Mouse (Mus musculus) left cerebral cortex, adult 8-10 months (tissue): Measurements from ENCODE around the gene Smarcal1. TPM values are rescaled to one million over a fixed set of nuclear protein-coding genes. Genes with fewer than 3 reads are reported as not detected.

ENCODE experiments used
- DNase-seq, 2 experiments: peaks; one replicate each; pipeline ENCODE4 v3.0.0; 2022; ENCODE audit warnings: low spot score in 2 of 2
- total RNA-seq, 4 experiments: library from RNA; stranded (reverse); gene quantifications; 2 replicates each; pipeline ENCODE4 v1.2.4; 2022

Gene Smarcal1
- total RNA-seq, 4 experiments from 2014 or later = 60.7 to 79.0 (median 68.4) TPM

DNA sequence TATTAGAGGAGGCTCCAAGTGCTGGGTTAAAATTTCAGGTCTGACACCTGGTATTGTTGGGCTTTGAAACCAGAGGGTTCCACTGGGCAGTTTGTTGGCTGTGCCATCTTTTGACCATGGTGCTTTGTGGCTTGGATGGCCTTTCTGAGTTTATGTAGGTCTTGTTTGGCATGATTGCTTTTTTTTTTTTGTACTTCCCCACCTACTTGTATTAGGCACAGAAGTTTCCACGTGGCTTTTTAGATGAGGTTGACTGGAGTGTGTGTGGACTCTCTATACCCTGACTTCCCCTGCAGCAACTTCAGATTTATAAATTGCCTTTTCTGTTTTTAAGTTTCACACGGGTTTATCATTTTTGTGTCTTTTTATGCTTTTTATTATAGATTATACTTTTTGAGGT lies 5.7 kb downstream of the Smarcal1 start:
- DNase-seq = no peak

DNA sequence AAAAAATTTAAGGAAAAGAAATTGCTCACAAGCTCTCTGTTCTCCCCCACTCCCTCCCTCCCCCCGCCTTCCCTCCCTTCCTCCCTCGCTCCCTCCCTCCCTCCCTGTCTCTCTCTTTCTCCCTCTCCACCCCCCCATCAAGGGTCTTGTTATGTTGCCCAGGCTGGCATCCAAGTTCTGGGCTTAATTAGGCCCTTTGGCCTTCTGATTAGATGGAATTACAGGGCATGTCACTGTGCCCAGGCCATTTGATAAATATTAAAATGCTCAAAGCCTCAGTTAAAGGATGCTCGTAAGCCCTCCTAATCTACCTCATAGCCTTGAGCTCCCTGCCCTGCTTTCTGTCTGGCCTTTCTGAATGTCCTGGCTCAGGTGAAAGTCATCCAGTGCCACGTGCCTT lies 7.6 kb downstream of the Smarcal1 start:
- DNase-seq = no peak

DNA sequence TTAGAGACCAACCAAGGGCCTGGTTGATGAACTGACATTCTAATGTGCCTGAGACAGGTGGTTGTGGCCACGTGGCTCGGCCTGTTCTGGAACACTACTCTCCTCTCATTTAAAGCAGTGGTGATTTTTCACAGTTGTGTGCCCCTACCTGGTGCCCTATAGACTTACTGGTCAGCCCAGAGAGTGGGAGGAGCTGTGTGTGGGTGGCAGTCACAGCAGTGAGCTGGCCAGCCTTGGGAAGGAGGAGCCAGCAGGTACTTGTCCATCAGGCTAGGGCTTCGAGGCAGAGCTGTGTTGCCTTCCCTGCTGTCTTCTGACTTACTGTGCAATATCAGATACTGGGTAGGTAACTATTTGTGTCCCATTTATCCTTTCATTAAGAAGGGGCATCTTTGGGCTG lies 9.3 kb downstream of the Smarcal1 start:
- DNase-seq = no peak

DNA sequence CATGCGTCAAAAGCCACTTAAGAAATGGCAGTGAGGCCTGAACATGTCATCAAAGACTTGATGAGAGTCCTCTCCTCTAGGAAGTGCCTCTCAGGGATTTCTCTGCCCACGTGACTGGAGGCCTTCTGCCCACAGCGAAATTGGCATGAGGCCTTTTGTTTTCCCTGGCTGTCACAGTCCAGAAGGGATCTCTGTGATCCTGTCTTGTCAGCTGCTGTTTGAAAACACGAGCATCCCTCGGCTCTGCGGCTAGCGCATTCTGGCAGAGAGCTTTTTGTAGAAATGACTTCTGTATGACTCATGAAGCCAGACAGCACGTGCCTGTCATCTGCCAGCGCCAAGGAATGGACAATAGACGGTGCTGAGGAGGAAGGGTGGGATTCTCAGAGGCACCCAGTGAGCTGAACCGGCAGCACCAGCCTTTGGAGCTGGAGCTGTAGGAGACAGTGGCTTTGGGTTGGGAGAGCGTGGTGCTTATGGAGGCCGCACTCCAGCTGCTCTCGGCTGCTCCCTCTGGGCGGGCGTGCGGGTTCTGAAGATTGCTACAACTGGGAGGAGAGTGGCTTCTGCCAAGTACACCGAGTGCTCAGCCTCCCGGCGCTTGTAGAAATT lies 10.4 kb downstream of the Smarcal1 start:
- DNase-seq = peak; percentile 54 to 86

DNA sequence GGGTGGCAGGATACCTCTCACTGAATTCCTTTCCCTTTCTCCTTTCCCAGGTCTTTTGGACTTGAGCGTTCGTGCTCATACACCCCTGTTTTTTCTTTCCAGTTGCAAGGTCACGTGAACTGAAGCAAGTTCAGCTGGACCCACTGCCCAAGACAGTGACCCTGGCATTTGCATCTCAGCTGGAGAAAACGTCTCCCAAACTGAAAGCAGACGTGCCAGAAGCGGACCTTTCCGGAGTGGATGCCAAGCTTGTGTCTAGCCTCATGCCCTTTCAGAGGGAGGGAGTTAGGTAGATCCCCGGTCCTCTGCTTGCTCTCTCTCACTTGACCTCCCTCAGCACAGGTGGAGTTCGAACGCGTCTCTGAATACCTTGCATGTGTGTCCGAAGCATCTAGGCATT lies 12.6 kb downstream of the Smarcal1 start:
- DNase-seq = no peak

DNA sequence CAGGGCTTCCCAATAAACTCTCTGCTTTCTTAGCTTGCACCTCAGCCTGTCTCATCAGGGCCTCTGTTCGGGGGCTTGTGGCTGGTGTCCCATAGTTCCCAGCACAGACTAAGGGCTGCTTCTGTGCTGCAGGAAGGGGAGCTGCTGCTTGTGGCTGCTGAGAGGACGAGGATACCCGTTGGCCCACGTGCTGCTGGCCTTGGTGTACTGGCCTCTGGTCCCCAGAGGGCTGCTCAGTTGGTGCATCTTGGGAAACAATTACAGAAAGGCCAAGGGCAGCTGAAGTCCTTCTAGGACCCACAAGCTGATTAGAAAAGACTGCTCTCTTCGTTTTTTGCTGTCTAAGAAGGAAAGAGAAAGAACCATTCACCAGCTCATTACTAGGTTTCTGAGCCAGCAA lies 13.2 kb downstream of the Smarcal1 start:
- no peak for DNase-seq

DNA sequence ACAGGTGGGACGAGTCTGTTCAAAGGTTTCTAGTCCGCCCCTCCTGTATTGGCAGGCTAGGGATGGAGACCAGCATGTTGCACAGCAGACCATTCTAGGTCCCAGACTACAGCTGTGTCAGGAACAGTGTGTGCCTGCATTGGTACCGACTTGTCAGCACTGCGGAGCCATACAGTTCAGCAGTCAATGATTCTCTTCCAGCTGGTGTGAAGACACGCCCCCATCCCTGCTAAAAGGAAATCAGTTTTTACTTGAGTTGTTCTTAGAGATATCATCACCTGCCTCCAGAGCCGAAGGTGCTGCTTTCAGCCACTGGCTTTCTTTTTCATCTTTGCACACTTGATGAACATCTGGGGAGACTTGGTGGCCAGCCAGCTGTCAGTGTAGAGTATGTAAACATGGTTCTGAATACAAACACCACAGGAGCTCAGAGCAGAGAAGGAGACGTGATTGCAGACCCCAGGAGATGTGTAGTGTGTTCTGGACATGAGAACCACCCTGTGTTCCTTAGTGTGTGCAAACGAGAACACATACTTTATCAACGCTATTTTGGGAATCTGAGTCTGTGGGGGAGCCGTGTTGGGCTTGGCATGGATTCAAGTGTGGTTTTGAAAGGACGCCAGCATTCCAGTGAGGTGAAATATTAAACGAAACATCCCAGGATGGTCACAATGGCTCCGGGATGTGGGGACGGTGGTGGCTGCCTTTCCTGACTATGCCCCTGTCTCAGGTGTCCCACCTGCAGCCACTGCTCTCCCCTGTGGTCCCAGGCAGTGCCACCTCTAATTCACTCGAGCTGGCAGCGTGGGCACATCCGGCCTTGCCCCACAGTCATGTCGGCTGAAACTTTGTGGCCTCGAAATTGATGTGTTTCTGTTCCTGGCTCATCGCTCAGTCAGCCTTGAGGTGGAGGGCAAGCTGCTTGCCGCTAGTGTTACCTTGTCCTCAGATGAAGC lies 16.4 kb downstream of the Smarcal1 start:
- DNase-seq = no peak

DNA sequence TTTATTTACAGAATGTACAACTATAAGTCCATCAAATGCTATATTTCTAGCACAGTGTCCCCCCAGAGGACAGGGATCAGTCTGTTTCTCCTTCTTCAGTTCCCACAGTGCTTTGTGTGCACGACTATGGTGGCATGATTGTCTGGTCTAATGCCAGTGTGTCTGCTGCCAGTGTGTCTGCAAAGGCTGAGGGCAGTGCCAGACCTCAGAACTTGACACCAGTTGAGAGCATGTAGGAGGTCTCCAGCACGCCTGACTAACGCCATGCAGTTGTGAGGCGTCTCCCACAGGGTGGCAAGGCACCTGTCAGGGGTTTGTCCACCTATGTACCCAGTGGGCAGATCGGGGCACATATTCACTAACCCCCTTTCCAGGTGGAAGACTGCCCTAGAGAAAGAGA lies 17.7 kb downstream of the Smarcal1 start:
- DNase-seq = no peak

DNA sequence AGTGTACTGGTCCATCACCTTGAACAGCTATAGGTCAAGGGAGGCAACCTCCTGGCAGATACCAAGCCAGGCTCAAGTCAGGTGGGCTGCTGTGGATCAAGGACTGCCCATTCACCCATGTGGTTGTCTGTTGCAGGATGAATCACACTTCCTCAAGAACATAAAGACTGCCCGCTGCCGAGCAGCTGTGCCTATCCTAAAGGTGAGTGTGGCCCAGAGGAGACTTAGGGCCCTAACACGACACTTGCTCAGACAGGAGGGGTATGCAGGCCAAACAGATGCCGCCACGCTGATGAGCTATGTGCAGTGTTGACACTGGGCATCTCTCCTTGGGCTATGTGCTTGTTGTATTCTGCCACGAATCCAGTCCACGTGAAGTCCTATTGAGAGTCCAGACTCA lies 18.2 kb downstream of the Smarcal1 start:
- no peak for DNase-seq

DNA sequence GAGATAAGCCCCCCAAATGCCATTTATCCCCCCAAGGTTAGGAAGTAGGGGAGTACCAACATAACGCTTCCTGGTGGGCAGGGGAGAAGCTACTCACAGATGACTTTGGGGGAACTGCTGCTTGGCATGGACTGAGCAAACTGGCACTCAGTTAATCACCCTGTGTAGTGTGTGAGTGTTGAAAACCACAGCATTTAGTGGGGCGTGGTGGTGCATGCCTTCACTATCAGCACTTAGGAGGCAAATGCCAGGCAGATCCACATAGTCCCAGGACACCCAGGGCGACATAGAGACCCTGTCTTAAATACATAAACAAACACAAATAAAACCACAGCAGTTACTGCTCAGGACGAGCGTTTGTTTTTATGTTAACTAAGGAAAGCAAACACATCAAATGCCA lies 19.1 kb downstream of the Smarcal1 start:
- DNase-seq = no peak

DNA sequence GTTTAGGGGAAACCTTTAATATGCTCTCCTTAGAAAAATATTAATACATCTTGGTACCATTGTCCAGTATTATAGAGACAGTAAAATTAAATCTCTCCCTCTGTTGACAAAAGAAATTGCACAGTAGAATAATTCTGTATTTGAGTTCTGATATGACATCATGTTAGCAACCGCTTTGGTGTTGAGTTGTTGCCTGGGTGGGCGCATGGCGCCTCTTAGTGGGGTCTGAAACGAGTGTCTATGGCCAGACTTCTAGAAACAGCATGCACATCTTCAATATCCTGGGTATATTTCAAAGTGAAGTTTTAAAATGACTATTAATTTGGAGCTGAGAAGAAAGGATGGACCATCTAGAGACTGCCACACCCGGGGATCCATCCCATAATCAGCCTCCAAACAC lies 19.8 kb downstream of the Smarcal1 start:
- DNase-seq = no peak

DNA sequence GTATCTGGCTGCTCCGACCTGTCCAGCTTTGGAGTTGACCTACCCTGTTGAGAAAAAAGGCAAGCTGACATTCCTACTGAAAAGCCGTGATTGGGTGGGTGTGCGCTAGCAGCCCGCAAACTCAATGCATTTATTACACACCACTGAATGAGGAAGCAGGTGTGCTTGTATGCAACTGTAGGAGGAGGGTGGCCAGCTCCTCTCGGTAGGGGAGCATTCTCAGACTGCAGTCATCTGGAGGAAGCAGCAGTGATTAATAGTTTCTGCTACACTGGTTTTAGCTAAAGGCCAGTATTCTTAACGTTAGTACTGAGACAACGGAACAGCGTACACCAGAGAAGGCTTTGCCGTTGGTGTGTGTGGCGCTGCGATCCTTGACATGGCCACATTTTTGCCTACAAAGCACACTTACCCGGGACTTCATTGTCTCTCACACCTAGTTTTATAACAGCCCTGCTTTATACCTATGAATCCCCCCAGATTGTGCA lies 23.2 kb downstream of the Smarcal1 start:
- no peak for DNase-seq

DNA sequence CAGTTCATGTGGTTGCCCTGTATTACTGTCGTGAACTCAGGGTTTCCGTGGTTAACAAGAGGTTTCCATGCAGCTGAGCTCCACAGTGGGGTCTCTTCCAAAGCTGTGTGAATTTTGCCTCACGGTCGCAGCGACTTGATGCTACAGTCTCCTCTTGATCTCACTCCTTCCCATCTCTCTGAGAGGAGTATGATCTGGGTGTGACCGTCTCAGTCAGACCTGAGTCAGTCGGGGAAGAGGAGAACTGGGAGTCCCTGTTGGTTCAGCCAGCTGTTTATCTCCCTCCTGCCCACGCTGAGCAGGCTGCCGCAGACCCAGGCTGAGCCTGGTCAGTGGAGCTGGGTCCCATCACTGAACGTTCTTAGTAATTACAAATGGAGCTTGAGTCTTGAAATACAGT lies 26.1 kb downstream of the Smarcal1 start:
- DNase-seq = no peak

DNA sequence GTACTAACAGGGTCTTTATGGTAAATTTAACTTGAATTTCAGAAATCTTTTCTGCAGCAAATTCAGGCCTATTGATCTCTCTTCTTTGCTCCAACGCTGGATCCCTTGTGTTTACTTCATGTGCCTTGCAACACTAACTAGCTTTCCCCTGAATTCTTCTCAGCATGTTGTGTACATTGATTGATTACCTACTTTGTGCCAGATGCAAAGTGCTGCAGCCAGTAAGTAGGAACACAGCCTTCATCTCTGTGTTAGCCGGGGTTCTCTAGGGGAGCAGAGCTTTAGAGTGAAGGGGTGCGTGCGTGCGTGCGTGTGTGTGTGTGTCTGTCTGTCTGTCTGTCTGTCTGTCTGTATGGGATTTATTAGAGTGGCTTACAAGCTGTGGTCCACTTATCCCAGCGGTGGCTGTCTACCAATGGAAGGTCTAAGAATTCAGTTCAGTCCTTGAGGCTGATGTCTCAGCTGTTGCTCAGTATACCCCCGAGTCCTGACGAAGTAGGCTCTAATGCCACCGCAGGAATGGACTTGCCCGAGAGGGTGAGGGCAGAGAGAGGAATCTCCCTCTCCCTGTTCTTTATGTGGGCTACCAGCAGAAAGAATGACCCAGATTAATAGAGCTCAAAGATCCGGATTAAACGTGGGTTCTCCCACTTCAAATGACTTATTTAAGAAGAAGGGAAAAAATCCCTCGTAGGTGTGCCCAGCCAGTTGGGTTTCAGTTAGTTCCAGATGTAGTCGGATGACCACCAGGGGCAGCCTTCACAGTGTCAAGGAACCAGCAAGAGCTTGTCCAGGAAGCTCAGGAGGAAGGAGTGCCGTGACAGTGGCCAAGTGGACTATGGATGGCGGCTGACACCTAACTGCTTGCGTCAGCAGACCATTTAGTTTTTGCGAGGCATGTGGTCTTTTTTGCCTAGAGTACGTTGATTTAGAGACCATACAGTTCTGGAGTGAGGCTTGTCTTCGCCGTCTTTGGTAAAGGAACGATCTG lies 27.1 kb downstream of the Smarcal1 start:
- DNase-seq = no peak

DNA sequence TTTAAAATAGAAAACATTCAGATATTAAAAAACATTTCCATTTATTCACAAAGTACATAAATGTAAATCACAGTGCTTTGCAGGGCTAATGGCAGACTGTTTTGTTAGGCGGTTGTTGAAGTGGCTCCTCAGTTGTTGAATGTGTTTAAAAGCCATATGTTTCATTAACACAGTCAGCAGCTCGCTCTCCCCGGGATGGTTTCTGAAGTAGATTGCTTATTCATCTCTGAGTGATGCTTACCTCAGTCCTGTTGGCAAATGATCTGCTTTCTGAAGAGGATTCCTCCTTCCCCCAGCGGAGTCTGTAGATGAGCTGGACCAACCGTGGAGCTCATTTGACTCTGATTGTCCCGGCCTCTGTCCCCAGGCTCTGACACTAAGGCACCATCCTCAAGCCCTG lies 29.1 kb downstream of the Smarcal1 start:
- DNase-seq = no peak

DNA sequence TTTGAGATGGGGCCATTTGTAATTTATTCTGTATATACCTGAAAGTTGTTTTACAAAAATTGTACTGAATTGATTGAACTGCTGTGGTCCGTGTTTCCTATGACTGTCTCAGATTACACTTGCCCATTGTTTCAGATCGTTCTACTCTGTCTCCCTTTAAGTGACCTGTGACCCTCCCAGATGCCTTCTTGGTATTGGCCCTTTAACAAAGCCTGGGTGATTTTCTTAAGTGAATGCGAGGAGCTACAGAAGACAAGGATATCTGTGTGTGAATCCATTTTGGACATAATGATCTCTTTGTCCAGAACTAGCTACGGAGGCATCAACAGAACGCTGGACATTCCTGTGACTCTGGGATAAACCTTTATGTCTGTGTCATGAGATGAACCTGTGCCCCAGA lies 52.2 kb downstream of the Smarcal1 start:
- DNase-seq = no peak

DNA sequence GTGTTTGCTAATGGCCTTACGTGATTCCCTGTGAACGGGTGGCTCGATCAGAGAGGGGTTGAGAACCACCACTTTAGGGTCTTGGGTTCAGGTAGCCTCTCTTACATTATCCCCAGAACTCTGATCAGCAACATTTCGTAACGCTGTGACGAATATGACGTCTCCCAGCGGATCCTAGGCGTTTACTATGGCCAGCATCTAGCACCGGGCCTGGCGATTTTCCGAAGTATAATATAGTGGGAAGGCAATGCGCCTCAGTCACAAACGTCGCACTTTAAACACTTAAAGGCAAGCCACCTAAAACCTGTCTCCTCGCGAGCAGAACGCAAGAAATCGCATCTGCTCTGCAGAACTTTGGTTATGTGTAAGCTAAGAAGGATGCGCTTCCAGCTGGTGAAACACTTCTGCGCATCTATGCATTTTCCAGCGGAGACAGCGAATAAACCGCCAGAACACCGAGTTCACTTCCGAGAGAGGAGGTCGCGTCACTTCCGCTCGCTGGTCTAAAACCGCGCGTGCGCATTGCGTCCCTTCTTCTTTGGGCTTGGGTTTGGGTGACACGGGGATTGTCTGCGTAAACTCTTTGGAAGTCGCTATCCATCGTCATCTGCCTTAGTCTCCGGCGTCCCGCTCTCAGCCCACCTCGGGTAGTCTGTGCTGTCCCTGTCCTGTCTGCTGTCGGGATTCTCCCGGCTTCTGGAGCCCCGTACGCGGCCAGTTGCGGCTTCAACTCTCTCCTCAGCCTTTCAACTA lies 57.8 kb downstream of the Smarcal1 start:
- peak; percentile 49 to 51 for DNase-seq

DNA sequence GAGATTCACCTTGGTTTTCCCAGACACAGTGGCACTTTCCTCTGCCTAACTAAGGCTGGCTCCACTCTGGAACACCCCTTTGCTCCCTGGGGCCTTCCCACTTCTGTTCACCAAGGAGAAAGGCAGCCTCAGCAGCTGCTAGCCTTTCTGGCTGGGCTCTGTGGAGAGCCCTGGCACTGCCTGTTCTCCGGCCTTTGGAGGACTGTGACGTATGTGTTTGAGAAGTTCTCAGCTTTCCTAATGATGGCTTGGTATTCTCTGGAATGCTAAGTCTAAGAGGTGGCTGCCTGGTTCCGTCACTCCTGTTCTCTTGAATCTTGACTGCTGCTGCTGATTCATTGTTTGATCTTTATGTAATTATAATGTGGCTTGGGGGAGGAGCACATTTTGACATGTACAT lies 90.0 kb downstream of the Smarcal1 start:
- no peak for DNase-seq
